Mouse (Mus musculus): ENCODE data around the gene Man2b1.

DNA sequence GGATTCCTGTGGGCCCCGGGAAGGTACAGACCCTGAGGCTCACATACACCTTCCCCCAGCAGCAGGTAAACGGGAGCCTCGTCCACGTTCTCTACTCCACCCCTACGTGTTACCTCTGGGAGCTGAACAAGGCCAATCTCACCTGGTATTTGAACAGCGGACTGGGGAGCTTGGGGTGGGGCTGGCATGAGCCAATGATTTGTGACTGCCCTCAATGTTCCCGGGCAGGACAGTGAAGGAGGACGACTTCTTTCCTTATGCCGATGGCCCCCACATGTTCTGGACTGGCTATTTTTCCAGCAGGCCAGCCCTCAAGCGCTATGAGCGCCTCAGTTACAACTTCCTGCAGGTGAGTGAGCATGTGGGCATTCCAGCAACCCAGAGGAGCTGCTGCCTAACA, 7.8 kb downstream of the Man2b1 start:
- no peak for TF ChIP-seq E2F4 (IDR thresholded peaks at IDR 0.05; ENCODE audit: insufficient read depth)
- TF ChIP-seq POLR2A (IDR thresholded peaks at IDR 0.05; ENCODE audit: insufficient read length, low read depth): no peak
- TF ChIP-seq CEBPB (IDR thresholded peaks at IDR 0.05; ENCODE audit: insufficient read depth, poor library complexity, severe bottlenecking): no peak
- no peak for TF ChIP-seq POLR2AphosphoS2 (IDR thresholded peaks at IDR 0.05; ENCODE audit: insufficient read length, low read depth)
- TF ChIP-seq MAX (IDR thresholded peaks at IDR 0.05; ENCODE audit: low read depth): no peak
- TF ChIP-seq TCF12 (IDR thresholded peaks at IDR 0.05; ENCODE audit: insufficient read depth, poor library complexity, severe bottlenecking): no peak
- no peak for TF ChIP-seq USF1 (IDR thresholded peaks at IDR 0.05; ENCODE audit: low read depth)
- no peak for TF ChIP-seq MYOG (IDR thresholded peaks at IDR 0.05; ENCODE audit: control insufficient read depth in 1 of 3, insufficient read depth in 1 of 3, insufficient read length in 2 of 3, low read depth in 2 of 3)
- no peak for TF ChIP-seq MYOD1 (IDR thresholded peaks at IDR 0.05; ENCODE audit: control insufficient read depth in 1 of 3, insufficient read length in 2 of 3, low read depth in 2 of 3)
- TF ChIP-seq REST (IDR thresholded peaks at IDR 0.05; ENCODE audit: insufficient read depth, insufficient read length): no peak

Data from myocyte (in vitro differentiated cells).